Mouse (Mus musculus): ENCODE results near the gene Sh2b2. TPM values are rescaled to one million over a fixed set of nuclear protein-coding genes. Genes with fewer than 3 reads are reported as not detected.

Sh2b2 gene
- polyA plus RNA-seq, 1 experiment from 2014 or later = 17.1 TPM

DNA sequence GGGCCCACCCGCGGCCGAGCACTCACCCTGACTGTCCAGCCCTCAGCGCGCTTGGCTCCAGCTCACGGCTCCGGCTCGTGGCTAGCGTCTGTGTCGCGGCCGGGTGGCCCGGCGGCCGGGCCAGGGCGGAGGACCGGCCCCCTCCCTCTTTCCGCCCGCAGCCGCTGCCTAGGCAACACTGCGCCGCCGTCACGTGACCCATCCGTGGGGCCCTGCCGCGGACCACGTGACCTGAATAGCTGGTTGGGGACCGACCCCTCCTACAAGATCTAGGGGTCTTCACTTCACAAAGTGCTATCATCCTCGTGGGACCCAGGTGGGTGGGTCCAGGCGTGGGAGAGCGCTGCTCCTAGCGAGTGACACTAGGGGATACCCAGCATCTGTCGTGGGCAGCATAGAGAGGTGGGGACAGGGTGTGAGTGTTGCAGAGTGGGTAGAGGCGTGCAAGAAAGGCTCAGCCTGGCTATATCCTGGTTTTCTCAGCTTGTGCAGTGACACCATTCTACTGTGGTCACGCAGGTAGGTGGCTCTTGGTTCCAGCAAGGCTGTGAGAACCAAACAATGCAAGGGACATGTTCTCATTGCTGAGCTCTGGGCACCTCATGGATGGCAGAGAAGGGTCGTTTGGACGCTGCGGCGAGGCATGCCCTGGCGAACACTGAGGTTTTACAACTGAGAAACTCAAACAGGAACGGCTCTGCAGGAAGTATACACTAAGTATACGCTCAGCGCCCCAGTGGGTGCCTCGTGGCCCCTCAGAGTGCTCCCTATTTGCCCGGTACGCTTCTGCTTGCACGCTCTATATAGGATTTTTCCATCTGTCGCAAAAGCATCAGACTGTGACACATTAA is 75.6 kb downstream of the Sh2b2 start, which contains the start of gene Orai2:
Orai2 (minus strand) TSS at position 202 of the 851 bp plus-strand sequence.
- peak; percentile 91 for DNase-seq (ENCODE audit: low spot score)
- 6% methylated on average over 43 of the region's 49 CpGs for WGBS
- Histone ChIP-seq H3K36me3 (ENCODE audit: control insufficient read depth, insufficient read depth, low read length) (no peaks in the 10 kb centered on the region), H3K4me3 (ENCODE audit: low read depth, low read length) (peak within 1 kb of the TSS; percentile 55), H3K4me2 (ENCODE audit: low read depth, low read length, severe bottlenecking) (peak within 1 kb of the TSS; percentile 92), H3K4me1 (replicated peaks; ENCODE audit: control insufficient read depth, insufficient read depth, low read length) (peaks cover 3% of the 10 kb centered on the region; the same call in 1 of the 2 replicates), H3K9ac (ENCODE audit: low read length) (peak within 1 kb of the TSS; percentile 68), H3K27ac (ENCODE audit: low read depth, low read length) (no peak within 1 kb of the TSS), H3K9me3 (ENCODE audit: control insufficient read depth, low read length) (peaks cover 2% of the 10 kb centered on the region; the same call in 1 of the 2 replicates), H3K27me3 (ENCODE audit: control insufficient read depth, insufficient read depth, low read length) (no peaks in the 10 kb centered on the region)
- peak; percentile 92 for ATAC-seq (replicated peaks; ENCODE audit: low FRiP score)

DNA sequence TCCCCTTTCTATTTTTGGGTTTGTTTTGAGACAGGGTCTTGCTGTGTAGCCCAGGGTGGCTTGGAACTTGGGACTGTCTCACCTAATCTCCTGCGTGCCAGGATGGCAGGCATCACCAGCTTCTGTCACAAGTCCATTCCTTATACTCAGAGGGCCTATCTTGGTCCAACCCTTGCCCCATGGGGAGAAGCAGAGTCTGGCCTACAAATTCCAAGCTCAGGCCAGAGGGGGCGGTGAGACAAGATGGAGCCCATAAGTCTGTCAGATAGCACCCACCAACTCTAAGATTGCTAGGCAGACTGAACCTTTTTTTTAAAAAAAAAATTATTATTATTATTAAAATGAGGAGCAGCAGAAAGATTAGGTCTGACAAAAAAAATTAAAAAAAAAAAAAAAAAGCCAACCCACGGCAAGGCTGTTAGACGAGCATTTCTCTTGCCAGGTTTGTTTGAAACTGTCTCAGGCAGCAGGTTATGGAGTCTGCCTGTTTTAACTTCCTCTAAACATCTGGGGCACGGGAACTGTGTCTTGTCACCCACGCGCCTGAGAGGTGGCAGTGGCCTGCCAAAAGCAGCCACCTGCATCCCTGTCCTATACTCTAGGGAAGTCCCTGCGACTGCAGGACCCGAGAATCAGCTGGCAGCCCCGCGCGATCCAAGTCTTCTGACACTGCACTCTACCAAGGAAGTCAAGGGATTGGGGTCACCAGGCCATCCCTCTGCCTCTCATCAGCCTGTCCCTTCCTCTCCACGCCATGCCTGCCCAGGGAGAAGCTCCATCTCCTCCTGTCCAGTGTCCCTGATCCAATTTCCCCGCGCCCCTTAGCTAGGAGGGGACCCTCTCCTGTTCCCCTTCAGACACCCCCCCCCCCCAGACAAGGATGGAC is 76.5 kb downstream of the Sh2b2 start:
- ATAC-seq (replicated peaks; ENCODE audit: low FRiP score) (peak; percentile 35; the same call in 1 of the 2 replicates), DNase-seq (ENCODE audit: low spot score) (no peak)
- Histone ChIP-seq H3K27ac (ENCODE audit: low read depth, low read length) (no peak overlapping the region), H3K9me3 (ENCODE audit: control insufficient read depth, low read length) (peaks cover 2% of the 10 kb centered on the region; the same call in 1 of the 2 replicates), H3K27me3 (ENCODE audit: control insufficient read depth, insufficient read depth, low read length) (no peaks in the 10 kb centered on the region), H3K9ac (ENCODE audit: low read length) (peak overlapping the region; percentile 68), H3K4me1 (replicated peaks; ENCODE audit: control insufficient read depth, insufficient read depth, low read length) (peaks cover 3% of the 10 kb centered on the region; the same call in 1 of the 2 replicates), H3K4me3 (ENCODE audit: low read depth, low read length) (peak overlapping the region; percentile 55), H3K4me2 (ENCODE audit: low read depth, low read length, severe bottlenecking) (peak overlapping the region; percentile 92), H3K36me3 (ENCODE audit: control insufficient read depth, insufficient read depth, low read length) (no peaks in the 10 kb centered on the region)
- 15% methylated on average over 15 of the region's 15 CpGs for WGBS

Other genes starting within 250 kb of the Sh2b2 start
- not detected in 2 replicates for gene Upk3b, start 208.1 kb downstream of the Sh2b2 start, polyA plus RNA-seq (2014; fragmentation: Nextera tagmentation; extraction: Ambion mirVana)
- 0.77 and 0.80 TPM in 2 replicates for gene Upk3bl, start 192.1 kb downstream of the Sh2b2 start, polyA plus RNA-seq (2014; fragmentation: Nextera tagmentation; extraction: Ambion mirVana)
- 4.3 and 7.2 TPM in 2 replicates for gene Rasa4, start 162.6 kb downstream of the Sh2b2 start, polyA plus RNA-seq (2014; fragmentation: Nextera tagmentation; extraction: Ambion mirVana)
- gene Polr2j, start 129.9 kb downstream of the Sh2b2 start, polyA plus RNA-seq (2014; fragmentation: Nextera tagmentation; extraction: Ambion mirVana) = 253 and 261 TPM in 2 replicates
- gene Lrwd1, start 110.5 kb downstream of the Sh2b2 start, polyA plus RNA-seq (2014; fragmentation: Nextera tagmentation; extraction: Ambion mirVana) = 48.1 and 53.3 TPM in 2 replicates
- gene Alkbh4, start 110.4 kb downstream of the Sh2b2 start, polyA plus RNA-seq (2014; fragmentation: Nextera tagmentation; extraction: Ambion mirVana) = 23.2 and 24.5 TPM in 2 replicates
- 8.4 and 9.3 TPM in 2 replicates for gene Orai2, start 75.8 kb downstream of the Sh2b2 start, polyA plus RNA-seq (2014; fragmentation: Nextera tagmentation; extraction: Ambion mirVana)
- 66.8 and 81.3 TPM in 2 replicates for gene Prkrip1, start 47.6 kb downstream of the Sh2b2 start, polyA plus RNA-seq (2014; fragmentation: Nextera tagmentation; extraction: Ambion mirVana)

Measured in forebrain, embryonic 11.5 days (tissue).